Mouse (Mus musculus) ES-Bruce4 (cell line): ENCODE measurements around the gene Apol7c. TPM values are rescaled to one million over a fixed set of nuclear protein-coding genes. Genes with fewer than 3 reads are reported as not detected.
"Not testable (repeated sequence)": the region's sequence is repeated elsewhere in the genome, so short reads cannot be mapped to it uniquely, and the experiment has no call there.

ENCODE experiments used
- H3K27ac ChIP-seq: 2 replicates; pipeline ENCODE4 v1.5.1; 2012; ENCODE audit warnings: low read length, inconsistent platforms; ENCODE audit not compliant: insufficient read depth
- H3K27me3 ChIP-seq: 2 replicates; pipeline ENCODE4 v1.6.1; 2012; ENCODE audit warnings: mild to moderate bottlenecking, low read length, inconsistent platforms; ENCODE audit not compliant: control insufficient read depth, poor library complexity, insufficient read depth, severe bottlenecking
- H3K36me3 ChIP-seq: 2 replicates; pipeline ENCODE4 v1.6.1; 2012; ENCODE audit warnings: inconsistent platforms, mild to moderate bottlenecking, low read length, moderate library complexity; ENCODE audit not compliant: control insufficient read depth, poor library complexity, insufficient read depth, severe bottlenecking
- H3K4me1 ChIP-seq: one replicate; pipeline ENCODE4 v1.8.1; 2011; ENCODE audit warnings: low read length; ENCODE audit not compliant: control insufficient read depth, insufficient read depth
- H3K4me3 ChIP-seq: 2 replicates; pipeline ENCODE4 v1.5.1; 2011; ENCODE audit warnings: low read depth, mild to moderate bottlenecking, low read length
- H3K9ac ChIP-seq: 2 replicates; pipeline ENCODE4 v1.6.1; 2012; ENCODE audit warnings: low read depth, mild to moderate bottlenecking, inconsistent platforms; ENCODE audit not compliant: poor library complexity, severe bottlenecking
- H3K9me3 ChIP-seq: replicated peaks from 2 replicates; pipeline ENCODE4 v1.6.1; 2012; ENCODE audit warnings: mild to moderate bottlenecking, low read length, inconsistent platforms; ENCODE audit not compliant: control insufficient read depth, poor library complexity, insufficient read depth, severe bottlenecking
- CTCF ChIP-seq: IDR thresholded peaks from one replicate; pipeline ENCODE4 v1.8.1; 2011; ENCODE audit warnings: low read depth, low read length
- EP300 ChIP-seq: IDR thresholded peaks from 2 replicates; pipeline ENCODE4 v1.6.1; 2011; ENCODE audit warnings: low read depth, low read length; ENCODE audit not compliant: insufficient read depth
- POLR2A ChIP-seq: IDR thresholded peaks from one replicate; pipeline ENCODE4 v1.8.1; 2011; ENCODE audit warnings: low read length; ENCODE audit not compliant: insufficient read depth
- polyA plus RNA-seq: library from polyadenylated mRNA; stranded (reverse); fragments of >200 nt; gene quantifications from 2 replicates; pipeline ENCODE4 v1.2.4, GENCODE M21; 2011; ENCODE audit warnings: low read depth; ENCODE audit not compliant: missing spikeins, insufficient read depth, insufficient read length

The Apol7c gene
- not detected in 2 replicates for polyA plus RNA-seq

- H3K27me3 ChIP-seq: no peaks in the 10 kb centered on the region
- no peak within 1 kb of the TSS for H3K4me3 ChIP-seq
- no peaks in the 10 kb centered on the region for H3K9me3 ChIP-seq
- H3K27ac ChIP-seq: no peak within 1 kb of the TSS
- TF ChIP-seq POLR2A (no peak), EP300 (no peak), CTCF (no peak)
- no peaks in the 10 kb centered on the region for H3K4me1 ChIP-seq
- H3K9ac ChIP-seq: no peak within 1 kb of the TSS
- H3K36me3 ChIP-seq: no peaks in the 10 kb centered on the region
These were observed at the start of gene Apol7c for GRCm38 (mm10) chr15:77533216-77533615. Gene Apol7c, minus strand, starts transcription at chr15:77533316.

- Histone ChIP-seq H3K27me3 (no peaks in the 10 kb centered on the region), H3K9me3 (no peaks in the 10 kb centered on the region; the same call in 1 of the 2 replicates), H3K36me3 (no peaks in the 10 kb centered on the region), H3K9ac (no peak overlapping the region), H3K27ac (no peak overlapping the region), H3K4me1 (no peaks in the 10 kb centered on the region), H3K4me3 (no peak overlapping the region)
- TF ChIP-seq POLR2A: no peak
- TF ChIP-seq CTCF: no peak
- TF ChIP-seq EP300: no peak
These were observed 48.6 kb upstream of the Apol7c start for GRCm38 (mm10) chr15:77581681-77582080.

DNA sequence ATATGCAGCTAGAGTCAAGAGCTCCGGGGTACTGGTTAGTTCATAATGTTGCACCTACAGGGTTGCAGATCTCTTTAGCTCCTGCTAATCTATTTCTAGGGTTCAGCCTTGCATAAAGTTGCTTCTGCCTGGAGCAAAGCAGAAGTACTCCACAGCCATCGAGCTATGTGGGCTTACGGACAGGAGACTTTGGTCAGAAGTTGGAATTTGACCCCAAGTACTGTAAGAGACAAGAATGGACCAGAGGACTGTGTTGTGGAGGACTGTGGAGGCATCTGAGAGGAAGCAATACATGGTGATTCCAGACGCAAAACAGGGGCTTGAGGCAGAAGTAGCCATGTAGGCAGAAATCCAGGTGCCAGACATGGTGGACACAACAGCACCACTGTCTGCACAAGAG lies 46.2 kb upstream of the Apol7c start:
- H3K9ac ChIP-seq: no peak overlapping the region
- no peaks in the 10 kb centered on the region for H3K36me3 ChIP-seq
- no peaks in the 10 kb centered on the region; the same call in 1 of the 2 replicates for H3K9me3 ChIP-seq
- TF ChIP-seq POLR2A (no peak), CTCF (no peak), EP300 (no peak)
- H3K27me3 ChIP-seq: no peaks in the 10 kb centered on the region
- no peak overlapping the region for H3K4me3 ChIP-seq
- no peaks in the 10 kb centered on the region for H3K4me1 ChIP-seq
- no peak overlapping the region for H3K27ac ChIP-seq

GRCm38 (mm10) chr15:77578801-77579200 lies 45.7 kb upstream of the Apol7c start:
- no peak overlapping the region for H3K4me3 ChIP-seq
- H3K27me3 ChIP-seq: no peaks in the 10 kb centered on the region
- TF ChIP-seq POLR2A (no peak), CTCF (no peak), EP300 (no peak)
- no peaks in the 10 kb centered on the region; the same call in 1 of the 2 replicates for H3K9me3 ChIP-seq
- no peak overlapping the region for H3K27ac ChIP-seq
- no peaks in the 10 kb centered on the region for H3K4me1 ChIP-seq
- no peaks in the 10 kb centered on the region for H3K36me3 ChIP-seq
- H3K9ac ChIP-seq: no peak overlapping the region

GRCm38 (mm10) chr15:77563219-77563618 lies 30.1 kb upstream of the Apol7c start:
- Histone ChIP-seq H3K9me3 (0 out of 2 replicates have a peak, but pooled peaks cover 5% of the 10 kb centered on the region), H3K27ac (no peak overlapping the region)
- TF ChIP-seq EP300 (no peak), POLR2A (no peak), CTCF (no peak)

GRCm38 (mm10) chr15:77561792-77562191 lies 28.7 kb upstream of the Apol7c start, which contains the start of gene 1700025B11Rik:
Gene 1700025B11Rik, minus strand, starts transcription at chr15:77561892.
- no peaks in the 10 kb centered on the region for H3K9me3 ChIP-seq
- no peak within 1 kb of the TSS for H3K27ac ChIP-seq
- no peaks in the 10 kb centered on the region for H3K36me3 ChIP-seq
- TF ChIP-seq EP300 (no peak), POLR2A (no peak), CTCF (no peak)
- H3K9ac ChIP-seq: no peak within 1 kb of the TSS
- no peaks in the 10 kb centered on the region for H3K27me3 ChIP-seq
- H3K4me3 ChIP-seq: no peak within 1 kb of the TSS
- peaks cover 2% of the 10 kb centered on the region for H3K4me1 ChIP-seq

More at GRCm38 (mm10) chr15:77563219-77563618, 30.1 kb upstream of the Apol7c start:
- no peak overlapping the region for H3K4me3 ChIP-seq
- peaks cover 2% of the 10 kb centered on the region for H3K4me1 ChIP-seq
- no peaks in the 10 kb centered on the region for H3K27me3 ChIP-seq
- H3K9ac ChIP-seq: no peak overlapping the region
- no peaks in the 10 kb centered on the region for H3K36me3 ChIP-seq

DNA sequence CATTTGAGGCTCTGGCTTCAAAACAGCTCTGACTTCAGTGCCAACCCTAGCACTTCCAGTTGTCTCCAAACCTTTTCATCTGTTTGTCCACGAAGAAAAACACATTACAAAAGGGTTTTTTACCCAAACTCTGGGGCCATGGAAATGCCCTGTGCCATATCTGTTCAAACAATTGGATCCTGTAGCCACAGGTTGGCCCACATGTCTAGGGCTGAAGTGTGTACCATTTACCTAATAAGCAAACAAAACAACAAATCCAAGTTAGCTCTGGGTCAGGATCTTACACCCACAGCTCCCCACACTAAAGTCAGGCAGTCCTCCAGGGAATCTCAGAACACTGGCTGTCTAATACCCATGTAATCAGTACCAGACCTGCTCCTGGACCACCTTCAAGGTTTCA lies 6.1 kb upstream of the Apol7c start:
- not testable (repeated sequence) for H3K27ac ChIP-seq, H3K9me3 ChIP-seq, H3K9ac ChIP-seq, H3K4me3 ChIP-seq, H3K4me1 ChIP-seq, H3K36me3 ChIP-seq, H3K27me3 ChIP-seq
